Mouse (Mus musculus) cerebellum, adult 2 months (tissue): ENCODE results near the gene Lrrc63. TPM values are rescaled to one million over a fixed set of nuclear protein-coding genes. Genes with fewer than 3 reads are reported as not detected.

Experiments used
- DNase-seq, 2 experiments: peaks; one replicate each; pipeline ENCODE4 v3.0.0; 2021
- H3K27ac ChIP-seq: fragments of 200-500 bp; 2 replicates; pipeline ENCODE4 v1.5.1; 2012; ENCODE audit warnings: low read length, control low read depth, inconsistent platforms; ENCODE audit not compliant: insufficient read depth
- H3K27me3 ChIP-seq: fragments of 200-500 bp; 2 replicates; pipeline ENCODE4 v1.6.1; 2012; ENCODE audit warnings: inconsistent platforms, mild to moderate bottlenecking, low read length, moderate library complexity; ENCODE audit not compliant: control insufficient read depth, insufficient read depth
- H3K4me1 ChIP-seq: fragments of 200-500 bp; 2 replicates; pipeline ENCODE4 v1.6.1; 2011; ENCODE audit warnings: low read length; ENCODE audit not compliant: control insufficient read depth, insufficient read depth
- H3K4me3 ChIP-seq: fragments of 200-500 bp; replicated peaks from 2 replicates; pipeline ENCODE3; 2011; ENCODE audit warnings: mild to moderate bottlenecking, low read depth, low read length, control low read depth; ENCODE audit not compliant: insufficient read depth
- CTCF ChIP-seq: fragments of 200-500 bp; IDR thresholded peaks from 2 replicates; pipeline ENCODE4 v1.5.1; 2011; ENCODE audit warnings: low read depth, mild to moderate bottlenecking, control low read depth, low read length, moderate library complexity, borderline replicate concordance; ENCODE audit not compliant: insufficient read depth
- POLR2A ChIP-seq: fragments of 200-500 bp; IDR thresholded peaks from 2 replicates; pipeline ENCODE4 v1.6.1; 2011; ENCODE audit warnings: low read length, control low read depth, borderline replicate concordance; ENCODE audit not compliant: insufficient read depth
- WGBS: fragments of 180-500 bp; shearing (Covaris S2); methylation state at CpG from one replicate; pipeline ENCODE4 v1.1.7; 2018; 5-methylcytosine and 5-hydroxymethylcytosine counted together
- polyA plus RNA-seq: library from polyadenylated mRNA; depleted of rRNA; stranded (reverse); fragments of >200 nt; gene quantifications from 2 replicates; pipeline ENCODE4 v1.2.3, GENCODE M21; 2012

Gene Lrrc63
- polyA plus RNA-seq, 1 experiment = 0.03 TPM

DNA sequence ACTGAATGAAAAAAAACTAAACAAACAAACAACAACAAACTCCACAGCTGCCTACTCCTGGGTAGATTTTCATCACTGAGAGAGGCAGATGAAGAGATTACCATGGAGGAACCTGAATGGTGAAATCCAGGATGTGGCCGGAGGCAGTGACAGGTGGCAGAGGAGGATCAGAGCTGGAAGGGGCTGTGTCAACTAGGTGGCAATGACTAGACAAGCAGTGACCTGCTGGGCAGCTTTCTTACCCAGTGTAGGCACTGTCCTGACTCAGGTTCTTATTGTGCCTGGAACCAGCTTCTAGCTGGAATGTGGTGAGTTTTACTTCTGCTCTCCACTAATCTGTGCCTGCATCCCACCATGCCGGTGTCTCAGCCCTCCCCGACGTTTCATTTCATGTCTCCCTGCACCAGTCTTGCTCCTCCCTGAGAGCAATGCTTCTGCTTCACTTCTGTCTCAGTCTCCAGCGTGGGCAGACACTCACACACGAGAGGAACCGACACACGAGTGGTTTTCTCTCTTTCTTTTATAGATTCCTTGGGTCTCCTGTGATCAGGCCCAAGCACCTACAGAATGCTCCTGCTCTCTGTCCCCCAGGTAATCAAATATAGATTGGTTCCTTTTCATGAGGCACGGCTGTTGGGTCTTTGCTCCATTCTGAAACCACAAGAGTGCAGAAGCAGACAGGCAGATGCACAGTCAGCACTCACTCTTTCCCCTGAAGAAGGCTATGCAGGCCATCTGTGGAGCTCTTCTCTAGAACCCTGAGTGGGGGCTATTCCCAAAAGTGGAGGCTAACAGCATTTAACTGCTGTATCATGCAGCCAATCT lies 44.3 kb upstream of the Lrrc63 start:
- no peak overlapping the region for H3K27ac ChIP-seq
- no peak overlapping the region for H3K4me3 ChIP-seq
- no peaks in the 10 kb centered on the region for H3K27me3 ChIP-seq
- TF ChIP-seq POLR2A = no peak
- WGBS = 85% methylated on average over 9 of the region's 9 CpGs
- no peak for DNase-seq
- no peaks in the 10 kb centered on the region for H3K4me1 ChIP-seq

DNA sequence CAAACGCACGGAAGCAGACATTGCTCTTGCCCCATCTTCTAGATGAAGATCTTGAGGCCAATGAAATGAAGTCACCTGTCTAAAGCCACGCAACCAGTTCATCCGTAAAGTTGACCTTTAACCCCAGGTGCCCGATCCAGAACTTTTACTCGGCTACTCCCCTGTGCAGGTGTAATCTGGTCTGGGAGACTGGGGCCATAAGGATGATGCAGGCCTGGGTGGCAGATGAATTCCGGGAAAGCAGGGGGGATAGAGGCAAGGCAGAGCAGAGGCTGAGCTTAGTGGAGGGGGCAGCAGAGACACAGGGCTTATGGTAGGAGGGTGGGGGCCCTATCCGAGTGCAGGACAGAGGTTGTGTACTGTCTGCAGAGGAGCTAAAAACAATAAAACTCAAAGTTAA lies 43.6 kb upstream of the Lrrc63 start:
- no peak for TF ChIP-seq CTCF
- no peak for TF ChIP-seq POLR2A
- Histone ChIP-seq H3K4me1 (no peaks in the 10 kb centered on the region), H3K27ac (no peak overlapping the region), H3K4me3 (no peak overlapping the region), H3K27me3 (no peaks in the 10 kb centered on the region)
- WGBS = 88% methylated on average over 8 of the region's 8 CpGs
- no peak for DNase-seq

DNA sequence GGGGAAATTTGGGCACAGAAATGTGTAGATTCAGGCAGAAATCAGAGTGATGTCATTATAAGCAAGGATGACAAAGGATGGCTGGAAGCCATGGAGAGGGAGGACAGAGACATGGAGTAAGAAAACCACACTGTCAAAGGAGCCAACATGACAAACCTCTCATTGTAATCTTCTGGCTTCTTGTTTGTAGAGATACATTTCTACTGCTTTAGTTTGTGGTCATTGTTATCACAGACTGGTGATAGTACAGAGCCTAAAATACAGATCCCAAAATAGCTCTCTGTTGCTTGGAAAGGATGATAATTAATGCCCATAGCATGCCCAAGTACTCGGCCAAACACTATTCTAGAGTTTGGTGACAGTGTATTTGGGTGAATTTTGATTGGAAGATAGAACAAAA lies 39.9 kb upstream of the Lrrc63 start:
- Histone ChIP-seq H3K27me3 (no peaks in the 10 kb centered on the region), H3K4me3 (no peak overlapping the region), H3K27ac (no peak overlapping the region), H3K4me1 (no peaks in the 10 kb centered on the region)
- 77% methylated on average over 1 of the region's 1 CpGs for WGBS
- no peak for DNase-seq
- no peak for TF ChIP-seq POLR2A
- TF ChIP-seq CTCF = no peak

DNA sequence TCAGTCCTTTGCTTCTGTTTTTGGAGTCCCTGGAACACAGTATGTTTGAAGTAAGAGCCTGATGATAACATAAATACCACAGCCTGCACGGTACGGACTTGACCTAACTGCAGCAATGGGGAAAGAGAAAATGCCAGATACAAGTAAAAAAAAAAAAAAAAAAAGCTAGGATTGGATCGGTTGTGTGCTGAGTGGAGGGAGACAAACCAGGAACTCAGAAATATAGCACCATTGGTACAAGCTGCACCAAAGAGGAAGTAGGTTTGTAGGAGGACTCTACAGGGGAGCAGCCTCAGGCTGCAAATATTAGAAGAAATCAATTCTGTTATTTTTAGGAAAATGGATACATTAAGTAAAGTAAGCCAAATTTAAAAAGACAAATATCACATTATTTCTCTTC lies 37.8 kb upstream of the Lrrc63 start:
- no peak overlapping the region for H3K4me3 ChIP-seq
- no peaks in the 10 kb centered on the region for H3K4me1 ChIP-seq
- WGBS = 92% methylated on average over 3 of the region's 3 CpGs
- no peak for DNase-seq
- no peaks in the 10 kb centered on the region for H3K27me3 ChIP-seq
- TF ChIP-seq CTCF (no peak), POLR2A (no peak)
- no peak overlapping the region for H3K27ac ChIP-seq

DNA sequence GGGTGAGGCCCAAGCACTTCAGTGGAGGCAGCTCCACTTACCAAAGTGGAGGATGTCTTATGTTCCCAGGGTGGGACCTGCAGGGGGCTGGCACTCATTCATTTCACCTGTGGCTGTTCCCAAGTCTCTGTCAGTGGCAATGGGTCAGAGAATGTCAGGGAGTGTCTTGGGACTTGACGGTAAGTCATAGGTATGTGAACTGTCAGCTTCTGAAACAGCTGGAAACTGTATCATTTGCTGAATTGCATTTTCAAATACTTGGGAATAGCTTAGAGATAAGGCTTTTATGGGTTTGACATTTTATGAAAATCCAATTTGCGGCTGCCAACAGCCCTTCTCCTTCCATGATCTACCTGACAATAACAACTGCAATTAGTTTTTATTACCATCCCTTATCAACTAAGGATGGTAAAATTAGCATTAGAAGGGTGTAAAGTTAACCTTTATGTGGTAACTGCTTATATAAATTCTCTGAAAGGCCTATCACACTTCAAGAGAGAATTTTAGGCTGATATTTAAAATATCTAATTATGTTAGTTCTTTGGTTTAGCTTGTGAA lies 35.0 kb upstream of the Lrrc63 start:
- TF ChIP-seq POLR2A = no peak
- TF ChIP-seq CTCF = no peak
- 93% methylated on average over 2 of the region's 2 CpGs for WGBS
- H3K27ac ChIP-seq = no peak overlapping the region
- no peak overlapping the region for H3K4me3 ChIP-seq
- H3K4me1 ChIP-seq = no peaks in the 10 kb centered on the region
- no peak for DNase-seq
- H3K27me3 ChIP-seq = no peaks in the 10 kb centered on the region

DNA sequence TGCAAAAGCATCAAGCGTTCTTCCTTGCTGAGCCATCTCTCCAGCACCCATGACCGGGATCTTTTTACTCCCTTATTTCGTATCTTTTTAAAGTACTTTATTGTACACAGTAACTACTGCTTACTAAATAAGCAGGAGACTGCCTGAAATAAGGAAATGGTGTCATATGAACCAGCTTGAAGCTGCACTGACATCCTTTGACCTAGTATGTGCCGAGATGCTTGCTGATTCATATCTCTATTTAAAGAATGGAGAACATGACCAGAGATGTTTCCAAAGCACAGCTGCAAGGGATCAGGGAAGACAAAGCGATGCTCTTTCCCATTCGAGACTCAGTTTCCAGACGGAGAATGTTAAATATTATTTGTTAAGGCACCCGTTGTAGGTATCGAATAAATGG lies 33.7 kb upstream of the Lrrc63 start:
- no peak overlapping the region for H3K4me3 ChIP-seq
- H3K27ac ChIP-seq = no peak overlapping the region
- no peaks in the 10 kb centered on the region for H3K27me3 ChIP-seq
- WGBS = 95% methylated on average over 9 of the region's 9 CpGs
- no peak for DNase-seq
- TF ChIP-seq CTCF (no peak), POLR2A (no peak)
- H3K4me1 ChIP-seq = no peaks in the 10 kb centered on the region

DNA sequence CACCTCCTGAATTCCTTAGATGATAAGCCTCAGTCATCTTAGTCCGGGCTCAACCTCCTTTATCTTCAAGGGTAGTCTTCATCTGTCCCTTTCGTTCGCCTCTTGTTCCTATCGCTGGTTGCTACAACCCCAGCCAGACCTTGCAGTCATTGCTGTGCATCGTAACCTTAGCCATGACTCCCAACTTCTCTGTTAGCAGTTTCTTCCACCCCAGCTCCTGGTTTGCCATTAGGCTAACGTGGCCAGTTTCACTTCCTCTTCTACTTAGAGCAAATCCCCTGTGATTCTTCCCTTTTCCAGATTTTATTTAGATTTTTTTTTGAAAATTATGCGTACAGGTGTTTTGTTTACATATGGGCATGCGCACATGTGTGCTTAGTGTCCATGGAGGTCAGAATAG lies 33.2 kb upstream of the Lrrc63 start:
- Histone ChIP-seq H3K4me1 (no peaks in the 10 kb centered on the region), H3K27ac (no peak overlapping the region), H3K27me3 (no peaks in the 10 kb centered on the region), H3K4me3 (no peak overlapping the region)
- no peak for DNase-seq
- no peak for TF ChIP-seq POLR2A
- TF ChIP-seq CTCF = no peak
- 88% methylated on average over 8 of the region's 8 CpGs for WGBS

DNA sequence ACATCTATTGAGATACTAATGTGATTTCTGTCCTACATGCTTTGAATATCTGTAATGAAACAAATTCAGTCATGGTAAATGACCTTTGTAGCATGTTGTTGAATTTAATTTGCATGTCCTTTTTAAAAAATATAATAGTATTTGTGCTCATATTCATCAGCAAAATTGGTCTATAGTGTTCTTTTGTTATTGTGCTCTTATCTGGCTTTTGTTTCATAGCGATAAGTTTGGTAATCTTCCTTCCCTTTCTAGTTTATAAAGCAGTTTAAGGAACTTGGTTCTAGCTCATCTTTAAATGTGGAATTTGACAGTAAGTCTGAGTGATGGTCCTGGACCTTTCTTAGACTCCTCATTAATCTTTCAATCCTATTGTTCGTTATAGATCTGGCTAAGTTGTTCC lies 28.7 kb upstream of the Lrrc63 start:
- no peak overlapping the region for H3K27ac ChIP-seq
- TF ChIP-seq CTCF (no peak), POLR2A (no peak)
- 87% methylated on average over 2 of the region's 2 CpGs for WGBS
- H3K4me1 ChIP-seq = no peaks in the 10 kb centered on the region
- DNase-seq = no peak
- H3K4me3 ChIP-seq = no peak overlapping the region
- no peaks in the 10 kb centered on the region for H3K27me3 ChIP-seq
